ENCODE assay signal across 32 mouse cellular contexts in genomic region chr19:41943841-41944240, GRCm38 (mm10).
"Had no signal": no experiment of that assay in that cellular context is flagged by ENCODE, and none has a peak within 500 bp of the region (broad histone marks: within the 10 kb centered on the region; RNA-seq: fewer than 3 reads in every experiment).

No protein-coding gene starts in this region.

- H3K4me3 ChIP-seq: left cerebral cortex, adult 2 months; limb, embryonic 10.5 days; limb, embryonic 12.5 days; limb, embryonic 13.5 days; limb, embryonic 15.5 days; liver, embryonic 12.5 days; liver, embryonic 13.5 days; liver, embryonic 15.5 days; lung, embryonic 15.5 days; megakaryocyte, embryonic 14.5 days; midbrain, embryonic 10.5 days; midbrain, embryonic 12.5 days; midbrain, embryonic 13.5 days; midbrain, embryonic 15.5 days; myocyte; neural tube, embryonic 12.5 days had no signal

- DNase-seq: left cerebral cortex, postnatal 4 days; liver; liver, embryonic 13.5 days; lung, adult 18-20 months; lung, adult 2 months; lung, embryonic 14.5 days; lung, postnatal 10 days; lung, postnatal 14 days; lung, postnatal 36 days; lung, postnatal 4 days; midbrain, embryonic 14.5 days had no signal

- H3K27ac ChIP-seq: left cerebral cortex, adult 2 months; limb, embryonic 10.5 days; limb, embryonic 12.5 days; limb, embryonic 13.5 days; limb, embryonic 15.5 days; liver, embryonic 12.5 days; liver, embryonic 13.5 days; liver, embryonic 14.5 days; liver, embryonic 15.5 days; lung, embryonic 15.5 days; macrophage; midbrain, embryonic 10.5 days; midbrain, embryonic 12.5 days; midbrain, embryonic 13.5 days; midbrain, embryonic 15.5 days; neural tube, embryonic 12.5 days had no signal

- H3K9me3 ChIP-seq: limb, embryonic 10.5 days; limb, embryonic 12.5 days; limb, embryonic 15.5 days; liver, embryonic 12.5 days; liver, embryonic 13.5 days; liver, embryonic 15.5 days; lung, embryonic 15.5 days; megakaryocyte, embryonic 14.5 days; midbrain, embryonic 12.5 days; midbrain, embryonic 13.5 days; midbrain, embryonic 15.5 days had no signal

- H3K4me2 ChIP-seq: limb, embryonic 12.5 days; limb, embryonic 13.5 days; limb, embryonic 15.5 days; liver, embryonic 11.5 days; liver, embryonic 12.5 days; liver, embryonic 13.5 days; liver, embryonic 15.5 days; lung, embryonic 14.5 days; lung, embryonic 15.5 days; midbrain, embryonic 11.5 days; midbrain, embryonic 12.5 days; midbrain, embryonic 13.5 days; midbrain, embryonic 15.5 days; neural tube, embryonic 12.5 days had no signal

- ATAC-seq: liver, embryonic 12.5 days; lung, postnatal 0 days; midbrain, embryonic 13.5 days; midbrain, embryonic 15.5 days; midbrain, embryonic 16.5 days had no signal

- H3K4me1 ChIP-seq: limb, embryonic 10.5 days; limb, embryonic 12.5 days; limb, embryonic 13.5 days; limb, embryonic 15.5 days; liver, embryonic 12.5 days; liver, embryonic 13.5 days; liver, embryonic 15.5 days; lung, embryonic 15.5 days; midbrain, embryonic 10.5 days; midbrain, embryonic 12.5 days; midbrain, embryonic 13.5 days; midbrain, embryonic 15.5 days; neural tube, embryonic 12.5 days had no signal

- H3K9ac ChIP-seq: limb, embryonic 12.5 days; limb, embryonic 13.5 days; limb, embryonic 15.5 days; liver, embryonic 12.5 days; liver, embryonic 13.5 days; liver, embryonic 14.5 days; liver, embryonic 15.5 days; lung, embryonic 14.5 days; lung, embryonic 15.5 days; midbrain, embryonic 12.5 days; midbrain, embryonic 13.5 days; midbrain, embryonic 15.5 days; neural tube, embryonic 12.5 days had no signal

- H3K27me3 ChIP-seq: limb, embryonic 12.5 days; limb, embryonic 13.5 days; limb, embryonic 15.5 days; liver, embryonic 12.5 days; liver, embryonic 13.5 days; liver, embryonic 15.5 days; lung, embryonic 15.5 days; megakaryocyte, embryonic 14.5 days; midbrain, embryonic 12.5 days; midbrain, embryonic 13.5 days; midbrain, embryonic 15.5 days; neural tube, embryonic 12.5 days had no signal
